Mouse (Mus musculus): ENCODE results near the gene Nkiras2.

DNA sequence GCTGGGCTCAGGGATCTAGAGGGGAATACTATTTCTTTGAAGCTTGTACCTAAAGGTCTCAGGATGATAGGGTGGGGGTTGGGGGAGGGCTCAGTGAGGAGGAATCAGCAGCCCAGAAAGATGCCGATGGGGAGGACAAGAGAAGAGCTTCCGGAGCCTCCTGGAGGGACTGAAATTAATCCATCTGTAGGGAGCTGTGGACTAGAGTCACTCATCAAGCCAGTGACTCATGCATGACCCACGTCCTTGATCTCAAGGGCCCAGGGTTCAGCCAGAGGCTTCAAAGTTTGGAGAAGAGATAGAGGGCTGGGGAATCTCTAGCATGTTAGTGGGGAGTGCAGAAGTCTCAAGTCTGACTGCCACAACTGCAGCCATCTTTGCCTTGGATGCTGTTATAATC lies 32.7 kb downstream of the Nkiras2 start:
- TF ChIP-seq EP300 (IDR thresholded peaks at IDR 0.05) (no peak), CTCF (IDR thresholded peaks at IDR 0.05) (no peak)

Measured in lung, postnatal 0 days (tissue).